Mouse (Mus musculus) intestine, postnatal 0 days (tissue): ENCODE measurements at regions not wholly inside any gene's neighbourhood (a gene's known extent, or its start where the extent isn't known, plus 50 kb on each side); places are given as distances from the start of the nearest gene placed in this dataset.

Source experiments
- ATAC-seq: fragments of 200-750 bp; cut with Nextera tagmentation; 2 replicates; pipeline ENCODE4 v1.8.0; 2017; ENCODE audit warnings: mild to moderate bottlenecking, moderate TSS enrichment, moderate library complexity
- H3K27ac ChIP-seq: fragments of 300-500 bp; sonication (generic); 2 replicates; pipeline ENCODE4 v1.5.1; 2014; ENCODE audit warnings: mild to moderate bottlenecking, low read depth, low read length, moderate library complexity
- H3K27me3 ChIP-seq: fragments of 300-500 bp; sonication (generic); replicated peaks from 2 replicates; pipeline ENCODE4 v1.6.1; 2014; ENCODE audit warnings: low read length, mixed read lengths; ENCODE audit not compliant: control insufficient read depth, insufficient read depth
- H3K36me3 ChIP-seq: fragments of 300-500 bp; sonication (generic); 2 replicates; pipeline ENCODE4 v1.6.1; 2014; ENCODE audit warnings: mild to moderate bottlenecking, moderate library complexity; ENCODE audit not compliant: control insufficient read depth, insufficient read depth
- H3K4me1 ChIP-seq: fragments of 300-500 bp; sonication (generic); replicated peaks from 2 replicates; pipeline ENCODE4 v1.6.1; 2014; ENCODE audit warnings: antibody characterized with exemption, low read length, mixed read lengths; ENCODE audit not compliant: control insufficient read depth, insufficient read depth
- H3K4me2 ChIP-seq: fragments of 300-500 bp; sonication (generic); replicated peaks from 2 replicates; pipeline ENCODE4 v1.6.1; 2014; ENCODE audit warnings: low read depth, mild to moderate bottlenecking, moderate library complexity
- H3K4me3 ChIP-seq: fragments of 300-500 bp; sonication (generic); 2 replicates; pipeline ENCODE4 v1.5.1; 2014; ENCODE audit warnings: low read depth, low read length
- H3K9ac ChIP-seq: fragments of 300-500 bp; sonication (generic); 2 replicates; pipeline ENCODE4 v1.6.1; 2014; ENCODE audit warnings: mild to moderate bottlenecking, low read depth, low read length
- H3K9me3 ChIP-seq: fragments of 300-500 bp; sonication (generic); 2 replicates; pipeline ENCODE4 v1.6.1; 2016; ENCODE audit warnings: mixed run types; ENCODE audit not compliant: control insufficient read depth
- CTCF ChIP-seq: sonication (generic); IDR thresholded peaks from 2 replicates; pipeline ENCODE4 v1.5.1; 2016; ENCODE audit warnings: low read depth, mild to moderate bottlenecking, control low read depth, antibody characterized with exemption, moderate library complexity
- WGBS: fragments of 180-500 bp; shearing (Covaris S2); extraction: QIAGEN DNeasy Blood & Tissue Kit; methylation state at CpG from one replicate; pipeline ENCODE4 v1.1.7; 2014; 5-methylcytosine and 5-hydroxymethylcytosine counted together

GRCm38 (mm10) chr7:116596914-116597313, 92.7 kb downstream of the Nucb2 start:
- Histone ChIP-seq H3K36me3 (no peaks in the 10 kb centered on the region), H3K4me2 (no peak overlapping the region), H3K9me3 (no peaks in the 10 kb centered on the region), H3K27me3 (no peaks in the 10 kb centered on the region), H3K4me3 (no peak overlapping the region), H3K27ac (no peak overlapping the region), H3K9ac (no peak overlapping the region), H3K4me1 (no peaks in the 10 kb centered on the region)
- TF ChIP-seq CTCF: no peak
- ATAC-seq: no peak

DNA sequence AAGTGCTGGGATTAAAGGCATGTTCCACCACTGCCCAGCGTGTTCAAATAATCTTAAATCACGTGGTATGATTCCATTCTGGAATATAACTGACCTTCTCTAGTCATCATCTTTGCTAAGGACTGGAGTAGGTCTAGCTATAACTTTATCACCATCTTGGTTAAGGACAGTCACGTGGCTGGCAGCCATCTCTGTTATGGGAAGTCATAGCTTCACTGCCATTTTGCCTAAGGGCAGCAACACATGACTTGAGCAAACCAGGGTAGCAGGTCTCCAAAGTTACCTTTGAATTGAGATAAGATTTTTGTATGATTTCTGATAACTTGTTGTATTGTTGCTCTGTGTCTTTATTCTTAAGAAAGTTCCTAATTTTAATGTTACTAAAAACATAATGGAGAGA, 96.2 kb downstream of the Nucb2 start:
- Histone ChIP-seq H3K9ac (no peak overlapping the region), H3K27me3 (no peaks in the 10 kb centered on the region), H3K4me1 (no peaks in the 10 kb centered on the region), H3K9me3 (no peaks in the 10 kb centered on the region), H3K27ac (no peak overlapping the region), H3K36me3 (no peaks in the 10 kb centered on the region), H3K4me3 (no peak overlapping the region), H3K4me2 (no peak overlapping the region)
- WGBS: 82% methylated on average over 3 of the region's 3 CpGs
- no peak for ATAC-seq
- TF ChIP-seq CTCF: no peak

DNA sequence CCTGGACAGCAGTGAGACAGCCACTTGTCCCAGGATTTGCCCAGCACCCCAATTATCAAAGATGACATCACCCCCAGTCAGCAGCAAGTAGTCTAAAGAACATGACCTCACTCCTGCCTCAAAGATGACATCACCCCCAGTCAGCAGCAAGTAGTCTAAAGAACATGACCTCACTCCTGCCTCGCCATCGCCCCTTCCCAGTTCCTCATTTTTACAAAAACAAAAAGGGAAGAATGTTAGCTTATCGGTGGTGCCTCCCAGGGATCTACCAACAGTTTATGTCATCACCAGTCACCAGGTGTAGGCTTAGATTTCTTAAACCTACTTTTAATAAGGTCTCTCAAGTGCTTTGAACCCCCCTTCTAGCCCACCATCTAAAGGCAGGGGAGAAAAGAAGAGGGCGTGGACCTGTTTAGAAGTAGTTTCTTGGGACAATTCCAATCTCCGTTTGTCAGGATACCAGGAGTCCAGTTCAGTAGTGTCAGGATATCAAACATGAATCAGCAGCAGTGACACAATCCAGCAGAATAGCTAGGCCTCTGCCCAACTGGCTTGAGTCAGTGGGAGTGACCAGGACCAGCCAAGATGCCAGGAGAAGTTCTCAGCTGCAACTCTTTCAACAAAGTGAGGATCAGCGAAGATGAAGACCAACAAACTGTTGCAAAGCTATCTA, 99.1 kb downstream of the Nucb2 start:
- Histone ChIP-seq H3K4me2 (no peak overlapping the region), H3K27ac (no peak overlapping the region), H3K4me3 (no peak overlapping the region), H3K4me1 (no peaks in the 10 kb centered on the region), H3K36me3 (no peaks in the 10 kb centered on the region), H3K27me3 (no peaks in the 10 kb centered on the region), H3K9me3 (no peaks in the 10 kb centered on the region), H3K9ac (no peak overlapping the region)
- 0 out of 2 replicates have a peak, but pooled peaks have one; percentile 36 for ATAC-seq
- 73% methylated on average over 6 of the region's 6 CpGs for WGBS
- TF ChIP-seq CTCF: no peak

GRCm38 (mm10) chr7:116603840-116604194, 99.6 kb downstream of the Nucb2 start:
- H3K9ac ChIP-seq: no peak overlapping the region
- H3K4me1 ChIP-seq: no peaks in the 10 kb centered on the region
- H3K4me2 ChIP-seq: no peak overlapping the region
- WGBS: 55% methylated on average over 3 of the region's 3 CpGs
- H3K9me3 ChIP-seq: no peaks in the 10 kb centered on the region
- H3K36me3 ChIP-seq: no peaks in the 10 kb centered on the region
- no peak for ATAC-seq
- no peak for TF ChIP-seq CTCF
- no peak overlapping the region for H3K4me3 ChIP-seq
- no peaks in the 10 kb centered on the region for H3K27me3 ChIP-seq
- H3K27ac ChIP-seq: no peak overlapping the region

GRCm38 (mm10) chr7:116606255-116606654, 102.1 kb downstream of the Nucb2 start:
- no peak for ATAC-seq
- Histone ChIP-seq H3K9ac (no peak overlapping the region), H3K36me3 (no peaks in the 10 kb centered on the region), H3K27ac (no peak overlapping the region), H3K4me2 (no peak overlapping the region), H3K4me3 (no peak overlapping the region), H3K4me1 (no peaks in the 10 kb centered on the region), H3K27me3 (no peaks in the 10 kb centered on the region), H3K9me3 (no peaks in the 10 kb centered on the region)
- TF ChIP-seq CTCF: no peak
- WGBS: 81% methylated on average over 6 of the region's 6 CpGs

DNA sequence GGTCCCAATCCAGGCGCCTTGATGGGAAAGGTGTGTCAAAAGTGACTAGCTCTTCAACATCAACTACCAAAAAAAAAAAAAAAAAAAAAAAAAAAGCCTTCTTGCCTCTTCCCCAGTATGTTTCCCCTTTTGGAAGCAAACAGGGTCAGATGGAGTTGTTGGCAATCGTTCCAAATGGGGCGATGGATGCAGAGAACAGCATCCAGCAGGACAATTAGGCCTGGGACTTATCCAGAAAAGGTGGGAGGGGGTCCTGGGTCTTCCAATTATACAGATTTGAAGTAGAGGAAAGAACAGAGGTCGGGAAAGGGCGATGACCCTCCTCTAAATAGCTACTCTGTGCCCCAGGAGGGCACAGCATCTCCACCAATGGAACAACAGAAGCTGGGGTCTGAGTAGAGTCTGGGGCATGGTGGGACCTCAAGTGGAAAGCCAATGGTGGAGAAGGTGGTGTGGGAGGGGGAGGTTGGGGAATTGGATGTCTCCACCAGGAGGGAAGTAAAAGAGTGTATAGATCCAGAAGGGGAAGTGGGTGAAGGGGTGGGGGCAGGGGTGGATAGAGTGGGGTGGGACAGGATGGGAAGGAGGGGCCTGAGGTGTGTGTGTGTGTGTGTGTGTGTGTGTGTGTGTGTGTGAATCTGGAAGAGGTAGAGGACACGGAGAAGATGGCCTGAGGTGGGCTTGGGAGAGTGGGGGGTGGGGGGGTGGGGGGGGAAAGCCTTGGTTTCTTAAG, 102.7 kb downstream of the Nucb2 start:
- H3K4me1 ChIP-seq: no peaks in the 10 kb centered on the region
- H3K4me3 ChIP-seq: no peak overlapping the region
- no peaks in the 10 kb centered on the region for H3K9me3 ChIP-seq
- no peaks in the 10 kb centered on the region for H3K36me3 ChIP-seq
- H3K4me2 ChIP-seq: no peak overlapping the region
- no peak overlapping the region for H3K27ac ChIP-seq
- H3K9ac ChIP-seq: no peak overlapping the region
- H3K27me3 ChIP-seq: no peaks in the 10 kb centered on the region
- WGBS: 65% methylated on average over 6 of the region's 6 CpGs
- TF ChIP-seq CTCF: no peak
- no peak for ATAC-seq
